Mouse (Mus musculus) erythroblast, adult 5-6 weeks (primary cell): ENCODE data around the gene Hsd17b11. TPM values are rescaled to one million over a fixed set of nuclear protein-coding genes. Genes with fewer than 3 reads are reported as not detected.

Experiments used
- ATAC-seq: replicated peaks from 2 replicates; pipeline ENCODE4 v1.8.0; 2016; ENCODE audit warnings: moderate number of reproducible peaks, mild to moderate bottlenecking, moderate TSS enrichment, inconsistent platforms; ENCODE audit not compliant: poor library complexity, low FRiP score, severe bottlenecking
- total RNA-seq, 2 experiments: library from RNA; stranded (forward) in 1 of 2; stranded (reverse) in 1 of 2; fragments of 150-400 nt in 1 of 2; fragments of 200-764, 138-1000 nt in 1 of 2; gene quantifications; 2 replicates each; pipeline versions ENCODE4 v1.2.3 to v1.2.4; 2015 to 2017; ENCODE audit warnings: low replicate concordance in 2 of 2

Hsd17b11 gene
- total RNA-seq (2015; ENCODE audit: low replicate concordance) (12.5 and 16.5 TPM in 2 replicates), total RNA-seq (2017; ENCODE audit: low replicate concordance) (6.3 and 21.8 TPM in 2 replicates)

DNA sequence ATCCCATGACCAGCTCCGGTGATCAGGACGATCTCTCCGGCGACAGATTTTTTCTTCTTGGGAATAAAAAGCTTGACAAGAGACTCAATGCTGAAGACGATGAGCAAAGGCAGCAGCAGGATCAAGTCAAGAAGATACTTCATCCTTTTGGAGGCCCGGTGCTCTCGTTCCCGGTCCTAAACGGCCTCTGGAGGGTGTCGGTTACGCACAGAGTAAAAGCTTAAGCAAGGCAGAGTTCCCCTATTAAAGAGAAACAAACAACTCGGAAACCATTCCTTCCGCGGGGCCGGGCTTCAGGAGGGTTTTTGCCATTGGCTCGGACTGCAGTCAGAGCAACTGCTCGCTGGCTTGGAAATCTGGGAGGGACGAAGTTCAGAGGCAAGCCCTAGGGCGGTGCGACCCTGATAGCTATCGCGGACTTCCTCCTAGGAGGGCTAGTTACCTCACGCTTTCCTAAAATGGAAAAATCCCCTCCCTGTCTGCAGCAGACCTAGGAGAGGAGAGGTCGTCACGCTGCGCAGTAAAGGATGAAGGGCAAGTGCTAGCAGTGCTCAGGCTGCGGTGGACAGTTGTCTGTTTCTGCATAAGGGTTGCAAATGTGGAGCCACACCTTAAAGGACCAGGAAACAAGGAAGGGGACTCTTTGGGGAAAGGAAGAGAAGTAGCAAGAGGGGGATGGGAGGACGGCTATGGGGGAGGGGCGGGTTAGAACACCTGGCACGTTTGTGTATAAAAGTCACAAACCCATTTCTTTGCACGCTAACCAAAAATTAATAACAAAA is at the start of gene Hsd17b11:
TSS of gene Hsd17b11 (minus strand) at position 323 of the 782 bp plus-strand sequence.
- ATAC-seq = no peak

DNA sequence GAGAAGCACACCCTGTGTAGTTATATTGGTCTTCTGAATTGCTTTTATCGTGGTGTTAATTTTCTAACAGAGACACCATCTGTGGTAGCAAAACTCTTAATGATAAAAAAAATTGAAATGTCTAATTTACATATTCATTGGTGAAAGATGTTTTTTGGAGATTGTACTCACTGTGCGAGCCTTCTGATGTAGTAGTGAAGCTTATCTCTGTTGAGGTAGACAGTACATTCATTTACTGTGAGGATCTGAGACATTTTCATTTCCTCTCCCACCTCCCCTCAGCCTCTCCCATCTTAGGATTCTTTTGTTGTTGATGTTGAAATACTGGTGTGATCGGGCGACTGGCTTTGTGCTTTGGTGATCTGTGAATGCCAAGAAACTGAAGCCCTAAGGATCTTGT is 49.3 kb upstream of the Hsd17b11 start:
- ATAC-seq = no peak

DNA sequence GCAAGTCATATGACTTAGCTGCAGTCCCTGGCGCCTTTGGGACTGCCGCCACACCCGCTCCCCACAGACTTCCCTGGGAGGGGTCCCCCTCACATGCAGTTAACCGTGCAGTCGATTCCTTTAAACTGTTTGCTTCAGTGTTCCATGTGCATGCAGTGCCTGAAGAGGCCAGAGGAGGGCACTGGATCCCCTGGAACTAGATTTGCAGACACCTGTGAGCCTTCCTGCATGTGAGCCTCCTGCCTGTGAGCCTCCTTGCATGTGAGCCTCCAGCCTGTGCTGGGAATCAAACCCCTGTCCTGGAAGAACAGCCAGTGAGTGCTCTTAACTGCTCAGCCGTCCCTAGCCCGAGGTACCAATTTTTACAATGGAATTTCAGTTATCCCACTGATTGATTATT is 47.0 kb upstream of the Hsd17b11 start:
- peak; percentile 70; the same call in 1 of the 2 replicates for ATAC-seq

DNA sequence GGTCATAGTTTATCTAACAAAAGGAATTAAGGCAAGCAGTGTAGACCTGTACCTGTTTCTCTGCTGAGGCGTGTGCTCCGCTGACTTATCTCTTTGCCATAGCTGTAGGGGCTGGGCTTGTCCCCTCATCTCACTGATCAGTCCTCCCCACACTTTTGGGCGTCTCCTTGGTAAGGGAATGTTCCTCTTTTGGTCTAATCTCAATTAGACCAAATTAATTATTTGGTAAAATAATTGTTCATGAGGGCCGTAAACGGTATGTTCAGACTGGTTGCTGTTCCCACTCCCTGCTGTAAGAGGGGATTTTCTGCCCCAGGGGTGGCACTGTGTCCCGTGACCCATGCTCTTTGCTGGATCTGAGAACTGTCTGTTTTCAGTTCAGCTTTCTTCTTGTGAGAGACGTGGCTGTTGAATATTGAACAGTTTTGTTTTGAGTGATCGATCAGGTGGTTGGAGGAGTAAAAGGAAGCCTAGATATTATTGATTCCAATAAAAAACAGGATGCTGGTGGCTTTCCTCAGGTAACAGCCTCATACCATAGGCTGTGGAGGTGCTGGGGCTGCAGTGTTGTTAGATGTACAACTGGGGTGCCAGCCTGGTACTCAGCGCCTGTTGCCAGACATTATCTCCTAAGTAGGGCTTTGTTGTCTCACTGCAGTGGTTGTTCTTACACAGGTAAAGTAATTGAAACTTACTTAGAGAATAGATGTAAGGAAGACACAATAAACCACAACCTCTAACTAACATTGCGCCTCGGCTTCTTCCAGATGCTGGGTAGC is 41.2 kb upstream of the Hsd17b11 start:
- ATAC-seq = peak; percentile 98

DNA sequence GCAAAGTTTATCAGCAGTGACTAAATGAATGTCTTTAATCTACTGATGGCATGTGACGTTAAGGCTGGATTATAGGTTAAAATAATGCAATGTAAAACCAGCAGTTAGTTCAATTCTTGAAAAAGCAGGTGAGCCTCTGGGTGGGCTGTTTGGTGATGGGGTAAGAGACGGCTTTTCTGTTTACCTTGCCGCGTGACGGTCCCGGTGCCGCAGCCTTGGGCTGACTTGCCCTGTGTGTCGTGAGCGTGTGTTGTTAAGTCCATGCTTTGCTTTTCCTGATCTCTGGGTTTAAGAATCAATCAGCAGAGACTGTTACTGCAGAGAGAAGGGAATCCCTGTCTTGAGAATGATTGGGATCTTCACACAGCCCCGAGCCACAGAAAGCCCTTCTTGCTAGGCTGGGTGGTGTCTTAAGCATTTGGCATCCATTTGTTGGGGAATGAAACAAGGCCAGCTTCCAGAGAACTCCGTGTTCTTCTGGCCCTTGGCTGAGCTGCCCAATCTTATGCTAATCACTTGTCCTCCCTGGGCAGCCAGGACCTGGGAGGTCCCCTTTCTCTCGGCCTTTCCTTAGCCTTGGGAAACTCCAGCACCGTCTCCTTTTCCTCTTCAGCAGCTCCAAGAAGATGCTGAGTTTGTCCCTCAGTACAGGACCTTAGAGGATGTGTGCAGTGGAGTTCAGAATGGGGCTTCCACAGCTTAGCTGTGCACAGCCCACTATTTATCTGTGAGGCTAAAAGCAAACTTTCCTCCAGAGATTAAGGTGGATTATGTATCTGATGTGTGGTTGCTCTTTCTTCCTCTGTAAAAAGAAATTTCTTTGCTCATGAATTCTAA is 40.4 kb upstream of the Hsd17b11 start:
- ATAC-seq = peak; percentile 46; the same call in 1 of the 2 replicates

DNA sequence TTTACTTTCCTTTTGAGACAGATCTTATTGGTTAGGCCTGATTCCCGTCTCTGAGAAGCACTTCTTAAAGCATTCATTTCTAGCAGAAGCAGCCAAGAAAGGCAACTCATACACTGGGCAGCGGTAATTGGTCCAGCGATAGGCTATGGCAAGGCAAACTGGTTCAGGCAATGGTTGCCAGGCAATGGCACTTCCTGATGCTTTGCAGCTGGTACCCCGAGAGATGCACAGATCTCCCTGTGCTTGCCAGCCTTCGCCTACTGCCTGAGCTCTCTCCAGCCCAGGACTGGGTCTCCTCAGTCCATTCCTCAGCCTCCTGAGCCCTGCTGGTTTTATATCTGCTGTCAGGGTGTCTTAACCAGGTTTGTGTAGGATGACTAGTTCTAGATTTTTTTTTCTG is 38.7 kb upstream of the Hsd17b11 start:
- no peak for ATAC-seq

DNA sequence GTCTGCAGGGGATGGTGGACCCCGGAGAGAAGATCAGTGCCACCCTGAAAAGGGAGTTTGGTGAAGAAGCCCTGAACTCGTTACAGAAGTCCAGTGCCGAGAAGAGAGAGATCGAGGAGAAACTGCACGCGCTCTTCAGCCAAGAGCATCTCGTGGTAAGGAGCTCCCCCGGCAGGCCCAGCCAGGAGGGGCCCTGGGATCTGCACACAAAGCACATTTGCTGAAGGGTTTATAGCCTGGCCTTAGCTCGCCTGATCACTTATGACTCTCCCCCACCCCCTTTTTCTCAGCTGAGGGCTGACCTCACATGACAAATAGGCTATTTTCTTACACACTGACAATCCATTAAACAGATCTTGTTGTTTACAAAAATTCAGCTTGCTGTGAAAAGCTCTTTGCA is 37.9 kb upstream of the Hsd17b11 start:
- no peak for ATAC-seq

DNA sequence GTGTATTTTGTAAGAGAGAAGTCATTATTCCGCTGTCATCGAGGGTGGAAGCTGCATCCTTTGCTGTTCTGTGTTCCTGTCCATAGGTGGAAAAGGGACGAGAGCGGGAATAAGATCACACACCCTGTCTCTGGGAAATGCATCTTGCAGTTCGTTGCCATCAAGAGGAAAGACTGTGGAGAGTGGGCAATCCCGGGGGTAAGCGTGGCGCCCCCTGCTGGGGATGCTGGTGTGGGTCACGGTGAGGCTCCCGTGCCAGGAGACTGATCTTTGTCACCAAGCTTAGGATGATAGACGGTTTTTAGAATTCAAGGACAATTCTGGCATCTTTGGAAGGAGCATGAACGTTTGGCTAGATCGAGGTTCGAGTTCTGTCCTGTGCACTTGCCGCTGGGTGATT is 36.3 kb upstream of the Hsd17b11 start:
- no peak for ATAC-seq

DNA sequence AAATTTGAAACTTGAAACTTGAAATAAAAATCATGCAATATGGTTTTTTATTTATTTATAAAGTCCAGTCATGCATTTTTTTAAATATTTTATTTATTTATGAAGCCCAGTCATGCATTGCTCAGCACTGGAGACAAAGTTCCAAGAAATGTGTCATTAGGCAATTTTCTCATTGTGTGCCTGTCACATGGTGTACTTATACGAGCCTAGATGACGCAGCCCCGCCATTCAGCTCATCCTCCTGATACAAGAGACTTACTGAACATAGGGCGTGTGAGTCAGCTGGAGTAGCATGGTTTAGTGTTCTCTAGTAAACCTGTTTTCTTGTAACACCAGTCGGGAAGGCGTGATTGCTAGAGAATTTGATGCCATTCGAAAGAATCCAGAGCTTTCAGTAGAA is 34.6 kb upstream of the Hsd17b11 start:
- ATAC-seq = no peak

DNA sequence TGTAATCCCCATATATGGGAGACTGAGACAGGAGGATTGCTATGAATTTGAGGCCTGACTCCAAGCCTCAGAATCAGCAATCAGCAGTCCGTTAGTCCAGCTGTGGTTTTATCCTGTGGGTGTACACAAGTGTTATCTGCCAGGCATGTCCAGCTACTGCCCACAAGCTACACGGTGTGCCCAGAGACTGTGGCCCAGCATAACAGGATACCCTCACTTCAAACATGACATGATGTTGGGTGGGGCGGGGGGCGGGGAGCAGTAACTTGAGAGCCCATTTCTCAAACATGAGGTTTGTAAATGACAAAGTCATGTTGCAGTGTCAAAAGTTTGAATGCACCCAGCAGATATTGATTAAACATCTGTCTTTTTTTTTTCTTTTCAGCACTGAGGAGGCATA is 34.1 kb upstream of the Hsd17b11 start:
- no peak for ATAC-seq

DNA sequence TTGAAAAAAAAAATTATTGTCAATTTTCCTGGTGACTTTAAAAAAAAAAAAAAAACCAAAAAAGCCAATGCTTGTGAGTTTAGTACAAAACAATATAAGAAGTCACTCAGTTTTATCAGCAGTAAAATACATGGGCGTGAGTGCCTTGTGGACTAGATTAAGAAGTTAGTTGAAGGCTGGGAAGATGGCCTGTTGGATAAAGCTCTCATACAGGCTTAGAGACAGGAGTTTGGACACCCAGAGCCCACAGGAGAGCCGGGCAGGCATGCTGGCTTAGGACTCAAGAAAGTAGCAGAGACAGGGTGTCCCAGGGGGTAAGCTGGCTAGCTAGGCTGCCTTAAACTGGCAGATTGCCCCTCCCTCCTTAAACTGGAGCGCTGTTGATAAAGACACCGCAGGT is 33.2 kb upstream of the Hsd17b11 start:
- peak; percentile 67 for ATAC-seq

DNA sequence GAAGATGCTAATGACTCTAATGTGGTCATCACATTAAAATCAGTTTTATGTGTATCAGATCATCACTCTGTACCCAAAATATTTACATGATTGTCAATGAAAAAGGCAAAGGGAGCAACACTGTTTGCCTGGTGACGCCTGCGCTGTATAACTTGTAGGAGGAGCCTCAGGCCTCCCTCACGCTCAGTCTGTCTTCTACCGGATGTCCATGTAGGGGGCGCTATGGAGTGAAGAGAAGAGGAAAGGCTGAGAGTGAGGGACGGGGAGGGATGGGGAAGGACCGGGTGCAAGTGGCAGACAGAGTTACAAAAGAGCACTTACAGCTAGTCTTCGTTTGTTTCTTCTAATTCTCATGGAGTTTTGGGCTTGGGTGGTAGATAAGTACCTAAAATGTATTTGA is 31.2 kb upstream of the Hsd17b11 start:
- peak; percentile 80 for ATAC-seq

DNA sequence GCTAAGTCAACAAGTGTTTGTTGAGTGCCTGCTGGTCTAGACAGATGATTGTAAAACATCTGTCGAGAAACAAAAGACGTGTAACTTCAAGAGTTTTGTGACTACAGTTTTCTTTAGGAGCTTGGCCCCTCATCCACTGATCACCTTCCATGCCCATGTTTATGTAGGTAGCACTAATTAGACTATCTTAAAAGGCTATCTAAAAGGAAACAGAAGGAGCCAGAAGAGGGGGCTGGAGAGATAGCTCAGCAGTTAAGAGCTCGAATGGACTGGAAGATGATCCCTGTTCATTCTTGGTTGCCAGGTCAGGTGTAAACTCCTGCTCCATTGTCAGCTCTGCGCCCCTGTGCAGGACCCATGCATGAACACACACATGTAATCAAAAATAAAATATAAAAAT is 26.4 kb upstream of the Hsd17b11 start:
- ATAC-seq = 0 out of 2 replicates have a peak, but pooled peaks have one; percentile 27

DNA sequence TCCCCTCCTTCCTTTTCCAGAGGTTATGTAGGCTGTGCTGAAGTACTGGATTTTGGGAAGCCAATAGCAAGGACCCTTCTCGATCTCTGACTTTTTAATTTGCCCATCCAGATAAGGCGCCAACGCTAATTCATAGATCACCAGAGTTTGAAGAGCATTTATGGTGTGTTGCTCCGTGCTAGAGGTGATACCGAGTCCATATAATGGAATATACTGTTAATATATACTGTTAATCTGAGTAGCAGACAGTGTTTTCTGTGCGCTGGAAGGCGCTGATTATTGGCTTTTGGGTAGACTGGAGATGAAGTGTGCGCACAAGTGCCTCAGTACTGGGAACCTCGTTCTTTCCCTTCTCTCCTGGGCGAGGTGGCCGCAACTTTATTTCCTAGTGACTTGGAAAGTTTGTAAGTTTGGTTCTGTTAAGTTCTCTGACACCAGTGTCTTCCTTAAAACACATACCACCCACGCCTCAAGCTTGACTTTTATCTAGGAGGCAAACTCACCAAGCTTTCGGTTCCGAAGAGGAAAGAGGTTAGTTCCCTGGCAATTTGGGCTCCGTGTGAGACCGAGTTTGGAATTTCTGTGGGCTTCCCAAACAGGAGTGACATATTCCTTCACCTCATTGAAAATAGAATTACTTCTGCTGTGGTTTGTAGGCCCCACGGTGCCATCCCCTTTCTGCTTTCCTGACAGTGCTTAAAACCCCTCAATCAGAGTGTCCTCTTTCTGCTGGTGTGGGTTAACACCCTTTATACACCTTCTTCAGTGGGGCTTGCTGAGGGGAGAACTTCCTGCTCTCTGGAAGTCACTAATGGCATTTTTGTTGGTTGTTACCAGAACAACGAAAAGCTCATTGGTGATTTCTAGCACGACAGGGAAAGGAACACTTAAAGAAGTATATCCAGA is 25.7 kb upstream of the Hsd17b11 start:
- peak; percentile 36 for ATAC-seq

DNA sequence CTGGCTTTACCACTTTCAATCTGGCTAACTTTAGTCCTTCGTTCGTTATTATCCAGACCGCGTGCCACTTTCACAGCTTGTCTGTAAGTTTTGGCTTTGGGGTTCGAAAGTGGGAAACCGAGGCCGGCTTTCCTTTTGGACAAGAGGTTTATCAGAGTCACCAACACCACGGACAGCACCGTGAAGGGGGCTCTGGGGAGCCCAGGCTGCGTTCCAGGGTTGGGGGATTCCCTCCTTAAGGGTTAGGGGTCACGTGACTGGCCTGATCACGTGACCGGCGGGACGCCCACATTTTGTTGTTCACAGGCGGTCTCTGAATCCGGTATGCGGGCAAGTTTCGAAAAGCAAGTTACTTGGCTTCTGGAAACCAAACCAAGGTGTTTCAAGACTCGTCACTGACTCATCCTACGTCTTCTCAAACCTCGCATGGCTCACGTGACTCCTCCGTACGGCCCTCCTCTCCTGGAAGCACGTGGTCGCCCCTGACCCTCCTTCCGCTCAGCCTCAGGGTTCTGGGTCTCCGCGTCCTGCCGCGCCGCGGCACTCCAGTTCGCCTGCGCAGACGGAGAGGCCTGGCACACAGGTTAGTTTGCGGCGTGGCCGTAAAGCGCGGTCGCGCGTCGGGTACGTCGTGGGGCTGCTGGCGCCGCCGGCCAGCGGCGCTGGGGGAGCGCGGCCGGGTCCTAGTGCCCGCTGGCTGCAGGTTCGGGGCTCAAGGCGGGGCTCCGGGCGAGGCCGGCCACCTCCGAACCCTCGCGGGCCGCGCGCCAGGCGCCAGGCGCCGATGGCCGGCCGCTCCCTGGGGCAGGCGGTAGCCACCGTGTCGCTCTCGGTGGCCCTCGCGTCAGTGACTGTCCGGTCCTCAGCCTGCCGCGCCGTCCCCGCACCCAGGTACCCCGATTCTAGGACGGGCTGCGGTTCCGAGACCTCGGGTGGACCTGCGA is 24.8 kb upstream of the Hsd17b11 start, which contains the start of gene Nudt9:
TSS of gene Nudt9 (plus strand) at position 51 of the 944 bp plus-strand sequence.
- peak; percentile 88 for ATAC-seq

DNA sequence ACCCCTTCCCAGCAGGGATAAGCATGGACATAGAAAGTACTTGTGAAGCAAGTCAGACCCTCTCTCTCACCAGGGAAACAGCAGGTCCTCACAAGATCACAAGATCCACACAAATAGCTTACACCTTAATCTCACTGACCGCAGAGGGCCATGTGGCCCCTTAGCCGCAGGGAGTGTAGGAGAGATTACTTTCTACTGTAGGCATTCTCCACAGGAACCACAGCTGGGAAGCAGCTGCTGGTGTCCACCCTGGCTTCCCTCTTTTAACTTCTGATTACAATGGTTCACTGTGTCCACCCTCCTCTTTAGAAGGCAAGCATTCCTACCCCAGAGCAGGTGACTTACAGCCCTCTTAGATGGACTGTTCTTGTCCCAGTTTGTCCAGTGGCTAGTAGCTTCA is 22.0 kb upstream of the Hsd17b11 start:
- ATAC-seq = no peak

DNA sequence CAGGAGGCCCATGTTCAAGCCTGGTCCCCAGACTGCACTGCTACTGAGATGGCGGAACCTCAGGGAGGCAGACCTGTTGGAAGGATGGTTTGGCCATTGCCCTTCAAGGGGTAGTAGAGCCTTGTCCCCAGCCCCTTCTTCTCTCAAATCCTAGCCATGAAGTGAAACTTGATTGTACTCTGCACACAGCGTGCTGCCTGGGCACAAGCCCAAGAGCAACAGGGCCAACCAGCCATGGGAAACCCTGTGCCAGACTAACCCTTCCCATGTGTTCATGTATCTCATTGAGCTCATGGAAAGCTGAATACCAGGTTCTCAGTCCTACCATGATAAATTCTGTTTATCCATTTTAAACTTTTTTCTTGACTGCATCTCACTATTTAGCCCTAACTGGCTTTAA is 21.2 kb upstream of the Hsd17b11 start:
- ATAC-seq = no peak
